Mouse (Mus musculus) midbrain, postnatal 0 days (tissue): Measurements from ENCODE around the gene Mmp15. TPM values are rescaled to one million over a fixed set of nuclear protein-coding genes. Genes with fewer than 3 reads are reported as not detected.

Source experiments
- ATAC-seq: fragments of 200-750 bp; cut with Nextera tagmentation; 2 replicates; pipeline ENCODE4 v1.8.0; 2017; ENCODE audit warnings: moderate number of reproducible peaks, mild to moderate bottlenecking, moderate TSS enrichment, moderate library complexity; ENCODE audit not compliant: low FRiP score
- DNase-seq: peaks from one replicate; pipeline ENCODE4 v3.0.0-alpha.2; 2015; ENCODE audit warnings: low spot score
- H3K27ac ChIP-seq: fragments of 300-500 bp; sonication (generic); 2 replicates; pipeline ENCODE4 v1.5.1; 2014; ENCODE audit warnings: low read depth, mild to moderate bottlenecking, low read length, mixed read lengths
- H3K27me3 ChIP-seq: fragments of 300-500 bp; sonication (generic); 2 replicates; pipeline ENCODE4 v1.6.1; 2014; ENCODE audit warnings: low read length, control low read depth, mixed read lengths; ENCODE audit not compliant: insufficient read depth
- H3K36me3 ChIP-seq: fragments of 300-500 bp; sonication (generic); 2 replicates; pipeline ENCODE4 v1.6.1; 2014; ENCODE audit warnings: low read length, control low read depth, mixed read lengths; ENCODE audit not compliant: insufficient read depth
- H3K4me1 ChIP-seq: fragments of 300-500 bp; sonication (generic); 2 replicates; pipeline ENCODE4 v1.6.1; 2014; ENCODE audit warnings: mild to moderate bottlenecking, control low read depth, antibody characterized with exemption, low read length, mixed read lengths; ENCODE audit not compliant: insufficient read depth
- H3K4me2 ChIP-seq: fragments of 300-500 bp; sonication (generic); 2 replicates; pipeline ENCODE4 v1.6.1; 2014; ENCODE audit warnings: low read depth, mild to moderate bottlenecking, low read length, mixed read lengths; ENCODE audit not compliant: poor library complexity, severe bottlenecking
- H3K4me3 ChIP-seq: fragments of 300-500 bp; sonication (generic); 2 replicates; pipeline ENCODE4 v1.5.1; 2014; ENCODE audit warnings: low read depth, mild to moderate bottlenecking, low read length, moderate library complexity
- H3K9ac ChIP-seq: fragments of 300-500 bp; sonication (generic); replicated peaks from 2 replicates; pipeline ENCODE4 v1.6.1; 2014; ENCODE audit warnings: mild to moderate bottlenecking, low read length, moderate library complexity, mixed read lengths; ENCODE audit not compliant: poor library complexity, severe bottlenecking
- H3K9me3 ChIP-seq: fragments of 300-500 bp; sonication (generic); 2 replicates; pipeline ENCODE4 v1.6.1; 2016; ENCODE audit warnings: low read length, control low read depth
- CTCF ChIP-seq: IDR thresholded peaks from 2 replicates; pipeline ENCODE4 v1.5.1; 2016; ENCODE audit warnings: antibody characterized with exemption, mild to moderate bottlenecking
- WGBS: fragments of 180-500 bp; shearing (Covaris S2); extraction: QIAGEN DNeasy Blood & Tissue Kit; methylation state at CpG from one replicate; pipeline ENCODE4 v1.1.7; 2014; 5-methylcytosine and 5-hydroxymethylcytosine counted together
- polyA plus RNA-seq: library from polyadenylated mRNA; unstranded; fragments of >200 nt; fragmentation: Nextera tagmentation; extraction: Ambion mirVana; gene quantifications from 2 replicates; pipeline ENCODE4 v1.2.1, GENCODE M21; 2015
- total RNA-seq: library from RNA; depleted of rRNA; stranded (reverse); fragments of >200 nt; gene quantifications from 2 replicates; pipeline ENCODE4 v1.2.3, GENCODE M21; 2014; rRNA removed

Gene Mmp15
- total and polyA plus RNA-seq, 2 experiments from 2014 or later, result 13.7 to 59.1 TPM

GRCm38 (mm10) chr8:95411309-95411972 lies 59.4 kb downstream of the Mmp15 start:
- peak; percentile 68 for ATAC-seq
- Histone ChIP-seq H3K4me2 (no peak overlapping the region), H3K4me1 (no peaks in the 10 kb centered on the region), H3K27ac (no peak overlapping the region), H3K27me3 (no peaks in the 10 kb centered on the region), H3K36me3 (no peaks in the 10 kb centered on the region), H3K9me3 (no peaks in the 10 kb centered on the region), H3K9ac (no peak overlapping the region; the same call in 1 of the 2 replicates), H3K4me3 (no peak overlapping the region)
- DNase-seq, result peak; percentile 46
- WGBS, result 39% methylated on average over 10 of the region's 10 CpGs
- TF ChIP-seq CTCF, result no peak

- no peaks in the 10 kb centered on the region for H3K4me1 ChIP-seq
- no peak for TF ChIP-seq CTCF
- 86% methylated on average over 14 of the region's 14 CpGs for WGBS
Measured at GRCm38 (mm10) chr8:95422193-95422810, 70.2 kb downstream of the Mmp15 start.

More at GRCm38 (mm10) chr8:95422193-95422810, 70.2 kb downstream of the Mmp15 start:
- Histone ChIP-seq H3K27me3 (no peaks in the 10 kb centered on the region), H3K4me3 (no peak overlapping the region), H3K27ac (no peak overlapping the region), H3K9ac (no peak overlapping the region), H3K4me2 (no peak overlapping the region), H3K9me3 (no peaks in the 10 kb centered on the region), H3K36me3 (peaks cover 35% of the 10 kb centered on the region)
- ATAC-seq (no peak), DNase-seq (no peak)

Other genes with a start within 250 kb of the Mmp15 start
- 57.0 and 60.6 TPM in 2 replicates for gene Kifc3, start 149.5 kb upstream of the Mmp15 start, total RNA-seq
- 37.3 and 38.9 TPM in 2 replicates for gene Kifc3, start 149.5 kb upstream of the Mmp15 start, polyA plus RNA-seq
- 0.38 and 0.76 TPM in 2 replicates for gene Cngb1, start 45.7 kb upstream of the Mmp15 start, total RNA-seq
- gene Cngb1, start 45.7 kb upstream of the Mmp15 start, polyA plus RNA-seq, result 0.54 and 0.79 TPM in 2 replicates
- 0.77 and 1.1 TPM in 2 replicates for gene Tepp, start 41.7 kb upstream of the Mmp15 start, total RNA-seq
- 2.5 and 3.7 TPM in 2 replicates for gene Tepp, start 41.7 kb upstream of the Mmp15 start, polyA plus RNA-seq
- 20.1 and 21.4 TPM in 2 replicates for gene Zfp319, start 20.3 kb upstream of the Mmp15 start, total RNA-seq
- gene Zfp319, start 20.3 kb upstream of the Mmp15 start, polyA plus RNA-seq, result 11.2 and 11.7 TPM in 2 replicates
- 65.8 and 87.0 TPM in 2 replicates for gene Usb1, start 20.0 kb upstream of the Mmp15 start, total RNA-seq
- gene Usb1, start 20.0 kb upstream of the Mmp15 start, polyA plus RNA-seq, result 28.9 and 30.1 TPM in 2 replicates
- gene Cfap20, start 82.6 kb downstream of the Mmp15 start, total RNA-seq, result 71.9 and 80.4 TPM in 2 replicates
- 119 and 129 TPM in 2 replicates for gene Cfap20, start 82.6 kb downstream of the Mmp15 start, polyA plus RNA-seq
- gene Csnk2a2, start 137.8 kb downstream of the Mmp15 start, total RNA-seq, result 19.8 and 28.1 TPM in 2 replicates
- 8.1 and 9.6 TPM in 2 replicates for gene Csnk2a2, start 137.8 kb downstream of the Mmp15 start, polyA plus RNA-seq
- gene Ccdc113, start 181.8 kb downstream of the Mmp15 start, total RNA-seq, result 3.2 and 4.0 TPM in 2 replicates
- gene Ccdc113, start 181.8 kb downstream of the Mmp15 start, polyA plus RNA-seq, result 2.7 and 4.0 TPM in 2 replicates
- not detected in 2 replicates for gene Prss54, start 224.1 kb downstream of the Mmp15 start, total RNA-seq
- gene Prss54, start 224.1 kb downstream of the Mmp15 start, polyA plus RNA-seq, result 0.15 TPM in 1 of 2 replicates, not detected in the other